ENCODE assay signal across 7 mouse cellular contexts in genomic region chr4:34049571-34050255, GRCm38 (mm10). TPM values are rescaled to one million over a fixed set of nuclear protein-coding genes. Genes with fewer than 3 reads are reported as not detected.
A peak's percentile ranks its signal among the peaks of the same experiment; 100 is the strongest.
DNase-seq lines count a peak whose midpoint lies in the region; ATAC-seq and TF ChIP-seq lines count a peak whose summit lies in the region.

Spaca1 (minus strand) TSS chr4:34050191.

- TF ChIP-seq CTCF in lung, postnatal 0 days (IDR thresholded peaks at IDR 0.05): no peak
- no peak for TF ChIP-seq CTCF in stomach, postnatal 0 days (IDR thresholded peaks at IDR 0.05; ENCODE audit: low read depth)

- H3K36me3 ChIP-seq in hindbrain, embryonic 13.5 days: no peaks in the 10 kb centered on the region
- H3K36me3 ChIP-seq in lung, postnatal 0 days (ENCODE audit: insufficient read depth, low read length): no peaks in the 10 kb centered on the region
- no peaks in the 10 kb centered on the region for H3K36me3 ChIP-seq in stomach, postnatal 0 days (ENCODE audit: control insufficient read depth, insufficient read depth, low read length)

- H3K9me3 ChIP-seq in hindbrain, embryonic 13.5 days: no peaks in the 10 kb centered on the region
- H3K9me3 ChIP-seq in lung, postnatal 0 days (ENCODE audit: low read length): no peaks in the 10 kb centered on the region
- no peaks in the 10 kb centered on the region for H3K9me3 ChIP-seq in stomach, postnatal 0 days (ENCODE audit: control insufficient read depth, low read length)

- H3K27ac ChIP-seq in hindbrain, embryonic 13.5 days: no peak within 1 kb of the TSS
- H3K27ac ChIP-seq in lung, postnatal 0 days (ENCODE audit: low read length): no peak within 1 kb of the TSS
- no peak within 1 kb of the TSS for H3K27ac ChIP-seq in stomach, postnatal 0 days (replicated peaks)

- 46% methylated on average over 46 of the region's 46 CpGs for WGBS in hindbrain, embryonic 13.5 days
- WGBS in lung, postnatal 0 days: 48% methylated on average over 43 of the region's 46 CpGs
- WGBS in stomach, postnatal 0 days: 43% methylated on average over 45 of the region's 46 CpGs

- peak within 1 kb of the TSS; percentile 54 for H3K4me2 ChIP-seq in hindbrain, embryonic 13.5 days
- peak within 1 kb of the TSS; percentile 47 for H3K4me2 ChIP-seq in lung, postnatal 0 days (replicated peaks; ENCODE audit: low read depth, low read length)
- peak within 1 kb of the TSS; percentile 42 for H3K4me2 ChIP-seq in stomach, postnatal 0 days (replicated peaks; ENCODE audit: low read depth)

- TF ChIP-seq EP300 in lung, postnatal 0 days (IDR thresholded peaks at IDR 0.05): no peak
- TF ChIP-seq EP300 in stomach, postnatal 0 days (optimal IDR thresholded peaks at IDR 0.05): no peak

- H3K4me1 ChIP-seq in hindbrain, embryonic 13.5 days (replicated peaks): peaks cover 3% of the 10 kb centered on the region; the same call in 1 of the 2 replicates
- H3K4me1 ChIP-seq in lung, postnatal 0 days (ENCODE audit: insufficient read depth, low read depth, low read length): no peaks in the 10 kb centered on the region
- no peaks in the 10 kb centered on the region for H3K4me1 ChIP-seq in stomach, postnatal 0 days (replicated peaks; ENCODE audit: control insufficient read depth, insufficient read depth)

- peak within 1 kb of the TSS; percentile 35 for H3K4me3 ChIP-seq in hindbrain, embryonic 13.5 days
- no peak within 1 kb of the TSS for H3K4me3 ChIP-seq in lung, postnatal 0 days (ENCODE audit: low read depth, low read length)
- H3K4me3 ChIP-seq in stomach, postnatal 0 days (ENCODE audit: low read depth, low read length): peak within 1 kb of the TSS; percentile 8; the same call in 1 of the 2 replicates

- peak within 1 kb of the TSS; percentile 63; the same call in 1 of the 2 replicates for H3K9ac ChIP-seq in hindbrain, embryonic 13.5 days
- H3K9ac ChIP-seq in lung, postnatal 0 days (replicated peaks; ENCODE audit: low read depth): no peak within 1 kb of the TSS
- peak within 1 kb of the TSS; percentile 35; the same call in 1 of the 2 replicates for H3K9ac ChIP-seq in stomach, postnatal 0 days (ENCODE audit: low read length)

- no peaks in the 10 kb centered on the region for H3K27me3 ChIP-seq in hindbrain, embryonic 13.5 days
- H3K27me3 ChIP-seq in lung, postnatal 0 days (replicated peaks; ENCODE audit: insufficient read depth, low read length): no peaks in the 10 kb centered on the region
- H3K27me3 ChIP-seq in stomach, postnatal 0 days (ENCODE audit: control insufficient read depth, insufficient read depth, low read length): no peaks in the 10 kb centered on the region

- peak; percentile 54; the same call in 1 of the 2 replicates for ATAC-seq in hindbrain, embryonic 13.5 days (ENCODE audit: low FRiP score)
- no peak for ATAC-seq in lung, postnatal 0 days
- ATAC-seq in stomach, postnatal 0 days (ENCODE audit: low FRiP score, low TSS enrichment): no peak
- no peak for ATAC-seq in megakaryocyte, adult 5-6 weeks (ENCODE audit: poor library complexity, severe bottlenecking)

- peak; percentile 4 for DNase-seq in right cerebral cortex, postnatal 4 days
- no peak for DNase-seq in right cerebral cortex, postnatal 25 days
- peak; percentile 9 for DNase-seq in embryo, embryonic 10 days (ENCODE audit: low spot score)
- no peak for DNase-seq in lung, postnatal 0 days (ENCODE audit: low spot score)
- DNase-seq in stomach, postnatal 0 days (ENCODE audit: low spot score): peak; percentile 15

RNA-seq across cellular contexts. Expression of gene Spaca1, which starts in this region (rescaled TPM):
- polyA plus RNA-seq in hindbrain, embryonic 13.5 days (2015; fragmentation: Nextera tagmentation; extraction: Ambion mirVana): 1.1 and 1.3 TPM in 2 replicates
- polyA plus RNA-seq in lung, postnatal 0 days (2015; fragmentation: Nextera tagmentation; extraction: Ambion mirVana): 0.62 and 0.86 TPM in 2 replicates
- 0.32 and 0.35 TPM in 2 replicates for polyA plus RNA-seq in stomach, postnatal 0 days (2015; fragmentation: Nextera tagmentation; extraction: Ambion mirVana)
- 0.45 TPM in 1 of 2 replicates, not detected in the other for total RNA-seq in megakaryocyte, adult 5-6 weeks (2015)
- total RNA-seq in megakaryocyte, adult 5-6 weeks (2017): 0.48 TPM in 1 of 2 replicates, not detected in the other

Comparison
In these comparisons a context has a peak if more than half of its experiments do, and no peak if none do; other contexts are left out.
1. DNase-seq: peak in right cerebral cortex, postnatal 4 days (single experiment) and embryo, embryonic 10 days (single experiment); none in right cerebral cortex, postnatal 25 days (single experiment) and lung, postnatal 0 days (single experiment).
2. Peak in DNase-seq, H3K4me3 ChIP-seq, H3K9ac ChIP-seq and H3K4me2 ChIP-seq in stomach, postnatal 0 days; RNA of the gene not detected or under 1 TPM.
3. Peak in every context shown above with its lines, with median percentiles within 50 percentile points of each other: H3K4me2 ChIP-seq.